ENCODE assay signal across 9 mouse cellular contexts in the genomic region with DNA sequence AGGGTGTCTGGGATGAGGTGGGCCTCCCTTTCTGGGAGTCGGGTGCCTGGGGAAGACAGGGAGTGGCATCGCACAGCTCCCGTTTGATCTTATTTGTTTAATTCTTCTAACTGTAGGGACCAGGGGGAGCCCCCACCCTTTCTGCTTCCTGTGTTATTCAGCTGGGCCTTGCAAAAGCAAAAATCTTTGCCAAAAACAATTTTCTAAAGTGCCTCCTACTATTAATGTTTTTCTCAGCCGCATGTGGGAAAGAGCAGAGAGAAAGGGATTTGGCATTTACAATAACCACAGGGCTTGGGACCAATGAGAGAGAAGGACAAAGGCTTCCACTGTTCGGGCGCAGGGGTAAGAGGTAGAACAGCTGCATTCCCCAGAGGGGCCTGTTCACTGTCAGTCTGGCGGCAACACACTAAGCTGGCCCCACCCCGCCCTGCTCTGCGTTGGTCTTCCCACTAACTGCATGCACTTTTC. TPM values are rescaled to one million over a fixed set of nuclear protein-coding genes. Genes with fewer than 3 reads are reported as not detected.
DNase-seq lines count a peak whose midpoint lies in the region; ATAC-seq lines count a peak whose summit lies in the region.
"Had no signal": no experiment of that assay in that cellular context is flagged by ENCODE, and none has a peak within 500 bp of the region (broad histone marks: within the 10 kb centered on the region; RNA-seq: fewer than 3 reads in every experiment).

No protein-coding gene starts in this region.

- H3K36me3 ChIP-seq in intestine, embryonic 14.5 days (ENCODE audit: control insufficient read depth, insufficient read depth, low read length), result no peaks in the 10 kb centered on the region

- intact Hi-C loops in left cerebral cortex, postnatal 14 days (cut with DNase I), result no loop called here

- no peak overlapping the region for H3K4me3 ChIP-seq in intestine, embryonic 14.5 days (ENCODE audit: low read depth, low read length)
- H3K4me3 ChIP-seq: megakaryocyte, embryonic 14.5 days had no signal

- H3K9ac ChIP-seq in intestine, embryonic 14.5 days (ENCODE audit: low read length), result 0 out of 2 replicates have a peak overlapping the region, but pooled peaks have one; percentile 1

- H3K27me3 ChIP-seq in intestine, embryonic 14.5 days (replicated peaks; ENCODE audit: control insufficient read depth, insufficient read depth, low read length), result no peaks in the 10 kb centered on the region
- H3K27me3 ChIP-seq: megakaryocyte, embryonic 14.5 days had no signal

- H3K27ac ChIP-seq in intestine, embryonic 14.5 days (ENCODE audit: low read depth), result peak overlapping the region; percentile 96

- peak overlapping the region; percentile 23; the same call in 1 of the 2 replicates for H3K4me2 ChIP-seq in intestine, embryonic 14.5 days (ENCODE audit: low read length)

- H3K9me3 ChIP-seq in intestine, embryonic 14.5 days (ENCODE audit: control insufficient read depth, low read length), result no peaks in the 10 kb centered on the region
- H3K9me3 ChIP-seq: megakaryocyte, embryonic 14.5 days had no signal

- DNase-seq in left cerebral cortex, postnatal 14 days (ENCODE audit: low spot score in 2 of 2), result peak; percentile 30 to 31
- no peak for DNase-seq in left cerebral cortex, adult 18-20 months (ENCODE audit: low spot score in 2 of 2)
- DNase-seq in embryo, embryonic 10 days (ENCODE audit: low spot score), result peak; percentile 54
- peak; percentile 40 to 76 for DNase-seq in gastrocnemius, postnatal 4 days (ENCODE audit: low spot score in 2 of 2)
- peak; percentile 82 for DNase-seq in intestine, embryonic 14.5 days (ENCODE audit: low spot score)
- peak; percentile 52 for DNase-seq in lung, postnatal 14 days
- peak; percentile 79 for DNase-seq in spleen, postnatal 36 days (ENCODE audit: low spot score in 2 of 2)
- no peak for DNase-seq in cerebellum, postnatal 14 days

- peaks cover 25% of the 10 kb centered on the region for H3K4me1 ChIP-seq in intestine, embryonic 14.5 days (replicated peaks; ENCODE audit: control insufficient read depth, insufficient read depth, low read length)

- ATAC-seq in intestine, embryonic 14.5 days (replicated peaks; ENCODE audit: low FRiP score, low TSS enrichment, low read depth), result peak; percentile 98

- 7% methylated on average over 9 of the region's 9 CpGs for WGBS in intestine, embryonic 14.5 days

RNA-seq across cellular contexts. Expression of a gene that starts 12.3 kb away (rescaled TPM):
- 1 to 10 TPM; 1.6 to 3.1 TPM for total RNA-seq in left cerebral cortex, postnatal 14 days (2021)
- total RNA-seq in left cerebral cortex, adult 18-20 months (2021), result 1 to 10 TPM; 1.7 to 1.9 TPM
- 10 to 100 TPM; 77.1 to 86.9 TPM for total RNA-seq in gastrocnemius, postnatal 4 days (2021)
- polyA plus RNA-seq in intestine, embryonic 14.5 days (2014; fragmentation: Nextera tagmentation; extraction: Ambion mirVana), result 3.5 and 3.8 TPM in 2 replicates

RNA-seq across cellular contexts. Expression of a gene that starts 18.3 kb away (rescaled TPM):
- 1 to 10 TPM; 1.6 to 3.0 TPM for total RNA-seq in left cerebral cortex, postnatal 14 days (2021)
- 1 to 10 TPM in 1 of 2 experiments, under 1 TPM in 1; 0.98 to 2.2 TPM for total RNA-seq in left cerebral cortex, adult 18-20 months (2021)
- total RNA-seq in gastrocnemius, postnatal 4 days (2021), result 1 to 10 TPM; 2.0 to 4.5 TPM
- polyA plus RNA-seq in intestine, embryonic 14.5 days (2014; fragmentation: Nextera tagmentation; extraction: Ambion mirVana), result 3.4 and 4.0 TPM in 2 replicates

RNA-seq across cellular contexts. Expression of a gene that starts 21.3 kb away (rescaled TPM):
- 1 to 10 TPM; 3.4 to 3.7 TPM for total RNA-seq in left cerebral cortex, postnatal 14 days (2021)
- 1 to 10 TPM; 3.1 to 4.3 TPM for total RNA-seq in left cerebral cortex, adult 18-20 months (2021)
- total RNA-seq in gastrocnemius, postnatal 4 days (2021), result 1 to 10 TPM; 6.6 to 7.2 TPM
- polyA plus RNA-seq in intestine, embryonic 14.5 days (2014; fragmentation: Nextera tagmentation; extraction: Ambion mirVana), result 15.6 and 17.1 TPM in 2 replicates

RNA-seq across cellular contexts. Expression of a gene that starts 36.3 kb away (rescaled TPM):
- total RNA-seq in left cerebral cortex, postnatal 14 days (2021), result 1 to 10 TPM; 2.4 TPM
- total RNA-seq in left cerebral cortex, adult 18-20 months (2021), result 1 to 10 TPM; 1.6 to 1.7 TPM
- total RNA-seq in gastrocnemius, postnatal 4 days (2021), result 1 to 10 TPM; 6.4 to 6.9 TPM
- polyA plus RNA-seq in intestine, embryonic 14.5 days (2014; fragmentation: Nextera tagmentation; extraction: Ambion mirVana), result 69.1 and 71.5 TPM in 2 replicates

RNA-seq across cellular contexts. Expression of a gene that starts 59.1 kb away (rescaled TPM):
- 10 to 100 TPM; 19.5 to 22.3 TPM for total RNA-seq in left cerebral cortex, postnatal 14 days (2021)
- 10 to 100 TPM; 22.0 to 22.5 TPM for total RNA-seq in left cerebral cortex, adult 18-20 months (2021)
- 10 to 100 TPM; 16.6 to 18.1 TPM for total RNA-seq in gastrocnemius, postnatal 4 days (2021)
- 11.2 and 12.1 TPM in 2 replicates for polyA plus RNA-seq in intestine, embryonic 14.5 days (2014; fragmentation: Nextera tagmentation; extraction: Ambion mirVana)

Comparison
In these comparisons a context has a peak if more than half of its experiments do, and no peak if none do; other contexts are left out.
1. DNase-seq: peak in left cerebral cortex, postnatal 14 days (2 of 2), embryo, embryonic 10 days (single experiment), gastrocnemius, postnatal 4 days (2 of 2), intestine, embryonic 14.5 days (single experiment), lung, postnatal 14 days (single experiment) and spleen, postnatal 36 days (2 of 2); none in left cerebral cortex, adult 18-20 months (0 of 2) and cerebellum, postnatal 14 days (0 of 2).
2. RNA of a gene that starts 12.3 kb away (total RNA-seq): 77.1 to 86.9 TPM in gastrocnemius, postnatal 4 days; 1.6 to 3.1 TPM in left cerebral cortex, postnatal 14 days and 1.7 to 1.9 TPM in left cerebral cortex, adult 18-20 months; every median in the first group is over 10 times any median in the second.